Mouse (Mus musculus): ENCODE data around the gene Eri3. TPM values are rescaled to one million over a fixed set of nuclear protein-coding genes. Genes with fewer than 3 reads are reported as not detected.

The Eri3 gene
- polyA plus RNA-seq, 1 experiment from 2014 or later, result 147 TPM

GRCm38 (mm10) chr4:117640925-117641703 lies 90.9 kb downstream of the Eri3 start:
- Histone ChIP-seq H3K36me3 (peaks cover 43% of the 10 kb centered on the region), H3K27me3 (ENCODE audit: low read depth, poor library complexity, severe bottlenecking) (0 out of 2 replicates have a peak, but pooled peaks cover 5% of the 10 kb centered on the region), H3K27ac (no peak overlapping the region), H3K4me3 (no peak overlapping the region), H3K4me1 (peaks cover 51% of the 10 kb centered on the region), H3K9me3 (replicated peaks) (no peaks in the 10 kb centered on the region)
- whole genome bisulfite sequencing, result 91% methylated on average over 1 of the region's 1 CpGs
- DNase-seq (ENCODE audit: low spot score), result no peak

DNA sequence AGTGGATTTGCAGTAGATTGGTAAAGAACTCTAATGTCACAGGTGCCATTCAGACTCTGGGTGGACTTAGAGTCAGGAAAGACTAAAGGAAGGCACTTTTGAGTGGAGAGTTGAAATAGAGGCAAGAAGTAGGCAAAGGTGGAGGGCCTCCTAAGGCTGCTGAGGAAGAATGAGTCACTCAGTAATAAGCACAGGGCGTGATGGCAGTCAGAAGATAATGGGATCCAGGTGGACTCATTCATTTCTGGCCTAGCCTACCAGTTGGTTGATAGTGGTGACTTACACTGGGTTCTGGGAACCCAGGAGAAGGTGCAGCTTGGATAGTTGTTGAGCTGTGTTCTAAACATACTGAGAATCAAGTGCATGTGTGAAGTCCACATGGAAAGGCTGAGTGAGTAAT lies 91.6 kb downstream of the Eri3 start:
- Histone ChIP-seq H3K4me1 (peaks cover 54% of the 10 kb centered on the region), H3K9me3 (replicated peaks) (no peaks in the 10 kb centered on the region), H3K27me3 (ENCODE audit: low read depth, poor library complexity, severe bottlenecking) (0 out of 2 replicates have a peak, but pooled peaks cover 5% of the 10 kb centered on the region), H3K27ac (no peak overlapping the region), H3K4me3 (no peak overlapping the region), H3K36me3 (peaks cover 46% of the 10 kb centered on the region)
- DNase-seq (ENCODE audit: low spot score), result no peak
- WGBS, result 74% methylated on average over 1 of the region's 1 CpGs

DNA sequence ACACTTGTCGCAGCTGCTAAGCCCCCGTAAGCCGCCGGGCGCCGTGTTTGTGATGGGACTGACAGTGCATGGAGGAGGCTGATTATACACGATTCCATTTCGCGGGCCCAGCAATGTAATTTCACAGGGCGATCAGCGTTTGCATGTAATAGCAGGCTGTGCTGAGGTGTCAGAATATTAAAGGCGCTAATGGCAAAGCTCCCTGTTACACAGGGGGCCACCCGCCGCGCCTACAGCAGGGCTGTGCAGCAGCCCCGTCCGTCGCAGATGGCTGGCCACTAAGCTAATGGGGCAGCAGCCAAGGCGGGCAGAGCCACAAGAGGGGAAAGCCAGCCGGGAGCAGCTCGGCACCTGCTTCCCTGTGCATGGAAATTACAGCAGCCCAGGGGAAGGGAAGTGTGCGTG lies 94.9 kb downstream of the Eri3 start:
- H3K27me3 ChIP-seq (ENCODE audit: low read depth, poor library complexity, severe bottlenecking), result 0 out of 2 replicates have a peak, but pooled peaks cover 5% of the 10 kb centered on the region
- H3K27ac ChIP-seq, result peak overlapping the region; percentile 56
- H3K9me3 ChIP-seq (replicated peaks), result no peaks in the 10 kb centered on the region
- 54% methylated on average over 22 of the region's 22 CpGs for WGBS
- DNase-seq (ENCODE audit: low spot score), result no peak
- H3K36me3 ChIP-seq, result peaks cover 44% of the 10 kb centered on the region
- H3K4me3 ChIP-seq, result no peak overlapping the region
- H3K4me1 ChIP-seq, result peaks cover 77% of the 10 kb centered on the region

- Histone ChIP-seq H3K4me1 (peaks cover 79% of the 10 kb centered on the region), H3K36me3 (peaks cover 42% of the 10 kb centered on the region), H3K9me3 (replicated peaks) (no peaks in the 10 kb centered on the region), H3K4me3 (no peak overlapping the region), H3K27ac (peak overlapping the region; percentile 56), H3K27me3 (ENCODE audit: low read depth, poor library complexity, severe bottlenecking) (0 out of 2 replicates have a peak, but pooled peaks cover 5% of the 10 kb centered on the region)
- no peak for DNase-seq (ENCODE audit: low spot score)
- WGBS, result 77% methylated on average over 2 of the region's 2 CpGs
These were observed 95.7 kb downstream of the Eri3 start for GRCm38 (mm10) chr4:117645859-117646258.

GRCm38 (mm10) chr4:117646496-117646895 lies 96.3 kb downstream of the Eri3 start:
- no peaks in the 10 kb centered on the region for H3K9me3 ChIP-seq (replicated peaks)
- H3K27me3 ChIP-seq (ENCODE audit: low read depth, poor library complexity, severe bottlenecking), result 0 out of 2 replicates have a peak, but pooled peaks cover 5% of the 10 kb centered on the region
- peaks cover 79% of the 10 kb centered on the region for H3K4me1 ChIP-seq
- peaks cover 36% of the 10 kb centered on the region for H3K36me3 ChIP-seq
- 82% methylated on average over 8 of the region's 8 CpGs for WGBS
- DNase-seq (ENCODE audit: low spot score), result no peak
- no peak overlapping the region for H3K4me3 ChIP-seq
- H3K27ac ChIP-seq, result 0 out of 2 replicates have a peak overlapping the region, but pooled peaks have one; percentile 26

- Histone ChIP-seq H3K9me3 (replicated peaks) (no peaks in the 10 kb centered on the region), H3K4me1 (peaks cover 80% of the 10 kb centered on the region), H3K36me3 (peaks cover 29% of the 10 kb centered on the region), H3K4me3 (no peak overlapping the region), H3K27ac (peak overlapping the region; percentile 75), H3K27me3 (ENCODE audit: low read depth, poor library complexity, severe bottlenecking) (0 out of 2 replicates have a peak, but pooled peaks cover 5% of the 10 kb centered on the region)
- no peak for DNase-seq (ENCODE audit: low spot score)
- WGBS, result 78% methylated on average over 23 of the region's 23 CpGs
These were observed 97.0 kb downstream of the Eri3 start for GRCm38 (mm10) chr4:117646926-117647755.

- Histone ChIP-seq H3K36me3 (peaks cover 16% of the 10 kb centered on the region), H3K9me3 (replicated peaks) (no peaks in the 10 kb centered on the region), H3K27ac (peak overlapping the region; percentile 85), H3K4me1 (peaks cover 98% of the 10 kb centered on the region), H3K27me3 (ENCODE audit: low read depth, poor library complexity, severe bottlenecking) (no peaks in the 10 kb centered on the region), H3K4me3 (peak overlapping the region; percentile 11; the same call in 1 of the 2 replicates)
- peak; percentile 69 for DNase-seq (ENCODE audit: low spot score)
- WGBS, result 6% methylated on average over 8 of the region's 8 CpGs
These were observed 101.5 kb downstream of the Eri3 start for GRCm38 (mm10) chr4:117651626-117652101.

DNA sequence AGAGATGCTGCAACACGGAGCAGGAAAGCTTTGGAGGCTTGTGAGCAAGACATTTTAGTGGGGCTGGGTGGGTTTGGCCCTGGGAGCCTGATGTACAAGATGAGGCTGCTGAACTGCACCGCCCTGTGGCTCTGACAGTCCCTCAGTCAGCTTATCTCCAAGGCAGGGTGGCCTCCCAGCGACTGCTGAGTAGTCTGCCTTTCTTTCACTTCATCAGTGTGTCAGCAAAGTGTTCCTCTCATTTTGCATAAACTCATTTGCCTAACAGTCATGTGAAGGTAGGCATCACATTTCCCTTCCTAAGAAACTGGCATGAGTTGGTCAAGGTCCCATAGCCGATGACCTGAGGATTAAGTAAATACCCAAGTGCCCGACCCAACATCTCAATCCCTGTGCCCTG lies 102.6 kb downstream of the Eri3 start:
- no peak for DNase-seq (ENCODE audit: low spot score)
- H3K27me3 ChIP-seq (ENCODE audit: low read depth, poor library complexity, severe bottlenecking), result no peaks in the 10 kb centered on the region
- peaks cover 98% of the 10 kb centered on the region for H3K4me1 ChIP-seq
- 48% methylated on average over 5 of the region's 5 CpGs for WGBS
- H3K4me3 ChIP-seq, result no peak overlapping the region
- peak overlapping the region; percentile 85 for H3K27ac ChIP-seq
- H3K9me3 ChIP-seq (replicated peaks), result no peaks in the 10 kb centered on the region
- peaks cover 13% of the 10 kb centered on the region for H3K36me3 ChIP-seq

- peak; percentile 56 for DNase-seq (ENCODE audit: low spot score)
- Histone ChIP-seq H3K27ac (peak overlapping the region; percentile 82), H3K4me1 (peaks cover 98% of the 10 kb centered on the region)
These were observed 104.0 kb downstream of the Eri3 start for GRCm38 (mm10) chr4:117654016-117654702.

DNA sequence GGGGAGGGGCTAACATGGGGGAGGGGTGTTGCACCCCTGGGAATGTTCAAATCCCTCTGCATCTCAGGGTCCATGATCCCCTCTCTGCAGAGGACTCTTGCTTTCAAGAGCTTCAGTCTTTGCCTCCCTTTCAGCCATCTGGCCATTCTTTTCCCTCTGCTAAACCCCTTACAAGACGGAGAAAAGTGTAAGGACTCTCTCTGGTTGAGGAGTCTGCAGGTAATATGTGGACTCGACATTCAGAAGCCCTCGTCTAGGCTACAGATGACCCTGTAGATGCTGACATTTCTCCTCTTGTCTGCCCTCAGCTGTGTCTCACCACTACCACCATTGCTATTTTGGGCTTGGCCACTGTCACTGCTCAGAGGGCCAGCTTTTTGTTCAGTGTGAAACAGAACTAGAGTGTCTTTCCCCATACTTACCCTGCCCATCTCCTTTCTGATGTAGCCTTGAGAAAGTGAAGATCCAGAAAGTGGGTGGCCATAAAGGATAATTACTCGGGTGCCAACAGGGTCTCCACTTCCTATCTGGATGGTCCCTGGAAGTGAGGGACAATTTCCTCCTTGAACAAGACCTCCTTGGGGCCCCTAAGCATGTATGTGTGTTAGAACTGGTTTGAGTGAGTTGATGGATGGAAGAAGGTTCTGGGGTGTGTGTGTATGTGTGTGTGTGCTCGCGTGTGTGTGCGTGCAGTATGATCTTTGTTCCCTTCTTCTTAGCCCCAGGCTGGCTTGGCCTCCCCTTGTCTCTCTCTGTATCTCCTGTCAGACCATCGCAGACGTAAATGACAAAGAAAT lies 104.7 kb downstream of the Eri3 start:
- H3K4me3 ChIP-seq, result no peak overlapping the region
- 22% methylated on average over 9 of the region's 9 CpGs for WGBS
- DNase-seq (ENCODE audit: low spot score), result no peak
- H3K9me3 ChIP-seq (replicated peaks), result no peaks in the 10 kb centered on the region
- peaks cover 8% of the 10 kb centered on the region for H3K36me3 ChIP-seq
- H3K27ac ChIP-seq, result peak overlapping the region; percentile 82
- peaks cover 98% of the 10 kb centered on the region for H3K4me1 ChIP-seq
- no peaks in the 10 kb centered on the region for H3K27me3 ChIP-seq (ENCODE audit: low read depth, poor library complexity, severe bottlenecking)

More at GRCm38 (mm10) chr4:117654016-117654702, 104.0 kb downstream of the Eri3 start:
- 11% methylated on average over 10 of the region's 10 CpGs for WGBS
- Histone ChIP-seq H3K9me3 (replicated peaks) (no peaks in the 10 kb centered on the region), H3K36me3 (peaks cover 13% of the 10 kb centered on the region), H3K27me3 (ENCODE audit: low read depth, poor library complexity, severe bottlenecking) (no peaks in the 10 kb centered on the region), H3K4me3 (0 out of 2 replicates have a peak overlapping the region, but pooled peaks have one; percentile 3)

DNA sequence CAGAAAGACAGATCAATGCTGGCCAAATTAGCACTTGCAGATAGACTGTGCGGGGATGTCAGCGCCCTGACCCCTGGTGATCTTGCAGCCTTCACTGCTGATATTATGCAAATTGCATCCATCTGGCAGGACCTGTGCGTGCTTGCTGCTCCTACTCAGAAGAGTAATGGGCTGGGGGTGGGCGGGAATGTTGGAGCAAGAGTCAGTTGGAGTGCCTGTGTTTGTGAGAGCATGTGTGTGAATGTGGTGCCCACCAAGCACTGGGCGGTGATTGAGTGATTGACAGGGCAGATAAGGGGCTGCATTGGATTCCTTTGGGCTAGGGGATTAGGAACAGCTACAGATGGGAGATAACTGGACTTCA lies 105.3 kb downstream of the Eri3 start:
- 8% methylated on average over 5 of the region's 5 CpGs for WGBS
- H3K27ac ChIP-seq, result peak overlapping the region; percentile 82
- H3K9me3 ChIP-seq (replicated peaks), result no peaks in the 10 kb centered on the region
- H3K27me3 ChIP-seq (ENCODE audit: low read depth, poor library complexity, severe bottlenecking), result no peaks in the 10 kb centered on the region
- peaks cover 3% of the 10 kb centered on the region for H3K36me3 ChIP-seq
- H3K4me1 ChIP-seq, result peaks cover 95% of the 10 kb centered on the region
- DNase-seq (ENCODE audit: low spot score), result peak; percentile 61
- no peak overlapping the region for H3K4me3 ChIP-seq

DNA sequence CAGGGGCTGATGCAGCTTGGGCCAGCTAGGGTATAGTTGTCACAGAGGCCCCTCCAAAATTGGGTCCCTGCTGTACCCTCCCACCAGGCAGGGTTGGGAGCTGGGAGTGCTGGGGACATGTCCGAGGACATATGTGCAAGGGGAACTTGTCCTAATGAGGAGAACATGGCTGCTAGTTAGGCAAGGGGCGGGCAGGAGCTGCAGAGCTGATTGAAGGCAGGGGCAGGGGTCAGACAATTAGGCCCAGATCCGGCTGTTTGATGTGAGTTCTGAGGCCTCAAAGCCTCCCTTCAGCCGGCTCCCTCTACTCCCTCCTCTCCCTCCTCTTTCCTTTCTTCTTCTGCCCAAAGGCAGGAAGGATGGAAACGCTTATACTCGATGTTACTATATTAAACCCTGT lies 106.8 kb downstream of the Eri3 start:
- WGBS, result 7% methylated on average over 6 of the region's 6 CpGs
- peak; percentile 76 for DNase-seq (ENCODE audit: low spot score)
- H3K36me3 ChIP-seq, result peaks cover 15% of the 10 kb centered on the region
- H3K4me1 ChIP-seq, result peaks cover 89% of the 10 kb centered on the region
- H3K4me3 ChIP-seq, result 0 out of 2 replicates have a peak overlapping the region, but pooled peaks have one; percentile 11
- H3K27ac ChIP-seq, result peak overlapping the region; percentile 87
- H3K9me3 ChIP-seq (replicated peaks), result no peaks in the 10 kb centered on the region
- no peaks in the 10 kb centered on the region for H3K27me3 ChIP-seq (ENCODE audit: low read depth, poor library complexity, severe bottlenecking)

Measured in limb, embryonic 10.5 days (tissue).